Mouse (Mus musculus) testis, adult 2 months (tissue): ENCODE measurements at regions not wholly inside any gene's neighbourhood (a gene's known extent, or its start where the extent isn't known, plus 50 kb on each side); places are given as distances from the start of the nearest gene placed in this dataset.

Source experiments
- H3K27ac ChIP-seq: fragments of 200-500 bp; 2 replicates; pipeline ENCODE4 v1.5.1; 2012; ENCODE audit warnings: low read depth, low read length; ENCODE audit not compliant: control insufficient read depth, insufficient read depth
- H3K27me3 ChIP-seq: fragments of 200-500 bp; 2 replicates; pipeline ENCODE4 v1.6.1; 2012; ENCODE audit warnings: mild to moderate bottlenecking, low read length, moderate library complexity; ENCODE audit not compliant: control insufficient read depth, insufficient read depth
- H3K36me3 ChIP-seq: fragments of 200-500 bp; 2 replicates; pipeline ENCODE4 v1.6.1; 2012; ENCODE audit warnings: mild to moderate bottlenecking, low read length; ENCODE audit not compliant: control insufficient read depth, insufficient read depth
- H3K4me1 ChIP-seq: fragments of 200-500 bp; 2 replicates; pipeline ENCODE4 v1.6.1; 2012; ENCODE audit warnings: low read length; ENCODE audit not compliant: control insufficient read depth, insufficient read depth
- H3K4me3 ChIP-seq: fragments of 200-500 bp; 2 replicates; pipeline ENCODE4 v1.5.1; 2012; ENCODE audit warnings: low read depth, mild to moderate bottlenecking, low read length, moderate library complexity, mixed read lengths; ENCODE audit not compliant: control insufficient read depth
- CTCF ChIP-seq: fragments of 200-500 bp; IDR thresholded peaks from 2 replicates; pipeline ENCODE4 v1.5.1; 2012; ENCODE audit warnings: low read depth, mild to moderate bottlenecking, inconsistent platforms, low read length, moderate library complexity; ENCODE audit not compliant: control insufficient read depth, insufficient read depth, insufficient replicate concordance
- POLR2A ChIP-seq: fragments of 200-500 bp; IDR thresholded peaks from 2 replicates; pipeline ENCODE4 v1.6.1; 2012; ENCODE audit warnings: low read depth, mild to moderate bottlenecking, inconsistent platforms, low read length, moderate library complexity; ENCODE audit not compliant: control insufficient read depth

- Histone ChIP-seq H3K27ac (no peak overlapping the region), H3K4me3 (no peak overlapping the region), H3K27me3 (no peaks in the 10 kb centered on the region), H3K4me1 (no peaks in the 10 kb centered on the region), H3K36me3 (no peaks in the 10 kb centered on the region)
- TF ChIP-seq CTCF (no peak), POLR2A (no peak)
Measured at GRCm38 (mm10) chr13:115725356-115725952, 584.0 kb downstream of the Isl1 start.

GRCm38 (mm10) chr13:115719276-115719675, 590.2 kb downstream of the Isl1 start:
- no peaks in the 10 kb centered on the region for H3K27me3 ChIP-seq
- H3K36me3 ChIP-seq, result no peaks in the 10 kb centered on the region
- no peak overlapping the region for H3K27ac ChIP-seq
- H3K4me3 ChIP-seq, result no peak overlapping the region
- no peaks in the 10 kb centered on the region for H3K4me1 ChIP-seq
- TF ChIP-seq CTCF, result no peak
- no peak for TF ChIP-seq POLR2A

- Histone ChIP-seq H3K4me1 (no peaks in the 10 kb centered on the region), H3K4me3 (no peak overlapping the region), H3K27me3 (no peaks in the 10 kb centered on the region), H3K36me3 (no peaks in the 10 kb centered on the region), H3K27ac (no peak overlapping the region)
- TF ChIP-seq CTCF (no peak), POLR2A (no peak)
Measured at GRCm38 (mm10) chr13:115718859-115719258, 590.6 kb downstream of the Isl1 start.

- TF ChIP-seq CTCF (no peak), POLR2A (no peak)
- Histone ChIP-seq H3K27ac (no peak overlapping the region), H3K27me3 (no peaks in the 10 kb centered on the region), H3K4me3 (no peak overlapping the region), H3K36me3 (no peaks in the 10 kb centered on the region), H3K4me1 (no peaks in the 10 kb centered on the region)
Measured at GRCm38 (mm10) chr13:115696197-115696596, 594.4 kb upstream of the Itga1 start.

- Histone ChIP-seq H3K27me3 (no peaks in the 10 kb centered on the region), H3K4me3 (no peak overlapping the region), H3K4me1 (no peaks in the 10 kb centered on the region), H3K36me3 (no peaks in the 10 kb centered on the region), H3K27ac (no peak overlapping the region)
- TF ChIP-seq CTCF (no peak), POLR2A (no peak)
Measured at GRCm38 (mm10) chr13:115687426-115687825, 585.7 kb upstream of the Itga1 start.

GRCm38 (mm10) chr13:115679591-115679990, 577.8 kb upstream of the Itga1 start:
- TF ChIP-seq CTCF (no peak), POLR2A (no peak)
- no peaks in the 10 kb centered on the region for H3K27me3 ChIP-seq
- no peaks in the 10 kb centered on the region for H3K36me3 ChIP-seq
- H3K4me1 ChIP-seq, result no peaks in the 10 kb centered on the region
- no peak overlapping the region for H3K4me3 ChIP-seq
- no peak overlapping the region for H3K27ac ChIP-seq

GRCm38 (mm10) chr13:115676836-115677235, 575.1 kb upstream of the Itga1 start:
- H3K27me3 ChIP-seq, result no peaks in the 10 kb centered on the region
- no peak overlapping the region for H3K27ac ChIP-seq
- TF ChIP-seq POLR2A (no peak), CTCF (no peak)
- H3K4me3 ChIP-seq, result no peak overlapping the region
- no peaks in the 10 kb centered on the region for H3K4me1 ChIP-seq
- H3K36me3 ChIP-seq, result no peaks in the 10 kb centered on the region

- Histone ChIP-seq H3K4me1 (no peaks in the 10 kb centered on the region), H3K27ac (no peak overlapping the region), H3K4me3 (no peak overlapping the region), H3K27me3 (no peaks in the 10 kb centered on the region), H3K36me3 (no peaks in the 10 kb centered on the region)
- TF ChIP-seq CTCF, result no peak
- TF ChIP-seq POLR2A, result no peak
Measured at GRCm38 (mm10) chr13:115673729-115674128, 572.0 kb upstream of the Itga1 start.
